Comparison of ENCODE assay signal across 11 mouse cellular contexts in the genomic region with DNA sequence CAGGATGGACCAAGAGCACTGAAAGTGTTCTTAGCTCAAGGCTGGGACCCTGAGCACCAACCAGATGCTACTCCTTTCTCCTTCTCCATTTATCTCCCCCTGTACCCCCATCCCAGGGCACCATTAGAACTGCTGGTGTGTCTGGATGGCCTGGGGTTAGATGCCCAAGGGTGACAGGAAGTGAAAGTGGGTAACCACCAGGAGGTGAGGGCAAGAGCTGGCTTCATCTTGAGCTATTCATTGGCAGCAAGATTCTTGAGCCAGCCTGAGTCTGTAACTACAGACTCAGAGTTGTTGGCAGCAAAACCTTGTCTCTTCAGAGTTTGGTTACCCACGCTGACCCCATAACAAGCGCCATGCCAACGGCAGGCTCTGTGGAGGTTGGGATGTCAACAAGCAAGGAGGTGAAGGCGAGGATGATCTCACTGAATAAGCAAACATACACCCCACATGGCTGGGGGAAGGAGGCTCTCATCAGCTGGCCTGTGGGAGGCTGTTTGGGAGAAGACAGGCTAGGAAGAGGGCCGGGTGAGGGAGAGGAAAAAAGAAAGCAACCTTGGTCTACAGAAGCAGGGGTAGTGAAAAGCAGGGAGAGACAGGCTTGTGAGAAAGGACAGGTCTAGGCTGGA. TPM values are rescaled to one million over a fixed set of nuclear protein-coding genes. Genes with fewer than 3 reads are reported as not detected.
DNase-seq lines count a peak whose midpoint lies in the region; ATAC-seq and TF ChIP-seq lines count a peak whose summit lies in the region.
"Had no signal": no experiment of that assay in that cellular context is flagged by ENCODE, and none has a peak within 500 bp of the region (broad histone marks: within the 10 kb centered on the region; RNA-seq: fewer than 3 reads in every experiment).

No protein-coding gene starts in this region.

- no peaks in the 10 kb centered on the region for H3K36me3 ChIP-seq in thymus, adult 2 months (ENCODE audit: control insufficient read depth, insufficient read depth, low read length)
- no peaks in the 10 kb centered on the region for H3K36me3 ChIP-seq in stomach, postnatal 0 days (ENCODE audit: control insufficient read depth, insufficient read depth, low read length)

- H3K27ac ChIP-seq in thymus, adult 2 months (ENCODE audit: control insufficient read depth, insufficient read depth, low read length), result peak overlapping the region; percentile 56
- no peak overlapping the region for H3K27ac ChIP-seq in stomach, postnatal 0 days (replicated peaks)

- no peak overlapping the region for H3K4me3 ChIP-seq in thymus, adult 2 months (ENCODE audit: control insufficient read depth, insufficient read depth, low read length)
- H3K4me3 ChIP-seq in stomach, postnatal 0 days (ENCODE audit: low read depth, low read length), result no peak overlapping the region

- no peaks in the 10 kb centered on the region for H3K27me3 ChIP-seq in thymus, adult 2 months (ENCODE audit: control insufficient read depth, insufficient read depth, low read length)
- no peaks in the 10 kb centered on the region for H3K27me3 ChIP-seq in stomach, postnatal 0 days (ENCODE audit: control insufficient read depth, insufficient read depth, low read length)

- no peak overlapping the region for H3K9ac ChIP-seq in stomach, postnatal 0 days (ENCODE audit: low read length)

- H3K9me3 ChIP-seq in stomach, postnatal 0 days (ENCODE audit: control insufficient read depth, low read length), result no peaks in the 10 kb centered on the region

- peak; percentile 55 to 63 for DNase-seq in layer of hippocampus, adult 18-20 months (ENCODE audit: low spot score in 2 of 2)
- DNase-seq in layer of hippocampus, adult 9-10 months (ENCODE audit: low spot score), result no peak
- peak; percentile 26 for DNase-seq in thymus, adult 2 months
- no peak for DNase-seq in thymus, postnatal 0 days (ENCODE audit: low spot score)
- DNase-seq in layer of hippocampus, postnatal 36 days, result peak; percentile 33 to 42
- DNase-seq in stomach, postnatal 0 days (ENCODE audit: low spot score), result no peak
- DNase-seq in urinary bladder, postnatal 4 days (ENCODE audit: low spot score in 2 of 2), result no peak
- DNase-seq in kidney, postnatal 10 days, result no peak
- DNase-seq: heart, postnatal 36 days; lung, postnatal 10 days had no signal

- no peak for TF ChIP-seq EP300 in stomach, postnatal 0 days (optimal IDR thresholded peaks at IDR 0.05)

- no peak for TF ChIP-seq CTCF in thymus, adult 2 months (IDR thresholded peaks at IDR 0.05; ENCODE audit: borderline replicate concordance, control insufficient read depth, extremely low read depth, insufficient read depth, low read length, poor library complexity)
- TF ChIP-seq CTCF in stomach, postnatal 0 days (IDR thresholded peaks at IDR 0.05; ENCODE audit: low read depth), result no peak

- no peak for TF ChIP-seq POLR2A in thymus, adult 2 months (IDR thresholded peaks at IDR 0.05; ENCODE audit: control insufficient read depth, extremely low read depth, insufficient read depth, low read length, poor library complexity)

- 27% methylated on average over 5 of the region's 5 CpGs for WGBS in thymus, adult 2 months
- 55% methylated on average over 5 of the region's 5 CpGs for WGBS in stomach, postnatal 0 days

- ATAC-seq in stomach, postnatal 0 days (ENCODE audit: low FRiP score, low TSS enrichment), result 0 out of 2 replicates have a peak, but pooled peaks have one; percentile 42
- ATAC-seq: intestine, postnatal 0 days had no signal

- no peak overlapping the region for H3K4me2 ChIP-seq in stomach, postnatal 0 days (replicated peaks; ENCODE audit: low read depth)

- peaks cover 42% of the 10 kb centered on the region for H3K4me1 ChIP-seq in thymus, adult 2 months (replicated peaks; ENCODE audit: control insufficient read depth, insufficient read depth, low read length)
- no peaks in the 10 kb centered on the region for H3K4me1 ChIP-seq in stomach, postnatal 0 days (replicated peaks; ENCODE audit: control insufficient read depth, insufficient read depth)

RNA-seq across cellular contexts. Expression of gene Slc20a1, which starts 12.2 kb away (rescaled TPM):
- total RNA-seq in layer of hippocampus, adult 18-20 months (2021), result 100 to 1,000 TPM; 126 to 129 TPM
- 77.3 and 82.0 TPM in 2 replicates for polyA plus RNA-seq in thymus, adult 2 months (2012; rRNA removed)
- polyA plus RNA-seq in thymus, postnatal 0 days (2015; fragmentation: Nextera tagmentation; extraction: Ambion mirVana), result 33.3 and 42.5 TPM in 2 replicates
- total RNA-seq in layer of hippocampus, postnatal 36 days (2021), result 100 to 1,000 TPM; 115 to 119 TPM
- 8.9 TPM in 2 replicates for polyA plus RNA-seq in stomach, postnatal 0 days (2015; fragmentation: Nextera tagmentation; extraction: Ambion mirVana)

RNA-seq across cellular contexts. Expression of gene Chchd5, which starts 56.9 kb away (rescaled TPM):
- total RNA-seq in layer of hippocampus, adult 18-20 months (2021), result 10 to 100 TPM; 12.1 to 12.2 TPM
- 55.5 and 65.2 TPM in 2 replicates for polyA plus RNA-seq in thymus, adult 2 months (2012; rRNA removed)
- polyA plus RNA-seq in thymus, postnatal 0 days (2015; fragmentation: Nextera tagmentation; extraction: Ambion mirVana), result 27.8 and 28.7 TPM in 2 replicates
- total RNA-seq in layer of hippocampus, postnatal 36 days (2021), result 10 to 100 TPM; 10.8 to 12.4 TPM
- 15.5 and 15.8 TPM in 2 replicates for polyA plus RNA-seq in stomach, postnatal 0 days (2015; fragmentation: Nextera tagmentation; extraction: Ambion mirVana)

Comparison
In these comparisons a context has a peak if more than half of its experiments do, and no peak if none do; other contexts are left out.
1. DNase-seq: peak in layer of hippocampus, adult 18-20 months (2 of 2), thymus, adult 2 months (single experiment) and layer of hippocampus, postnatal 36 days (2 of 2); none in layer of hippocampus, adult 9-10 months (single experiment), thymus, postnatal 0 days (single experiment), stomach, postnatal 0 days (single experiment), urinary bladder, postnatal 4 days (0 of 2) and kidney, postnatal 10 days (single experiment).